Mouse (Mus musculus): ENCODE measurements around the gene Ccpg1os.

DNA sequence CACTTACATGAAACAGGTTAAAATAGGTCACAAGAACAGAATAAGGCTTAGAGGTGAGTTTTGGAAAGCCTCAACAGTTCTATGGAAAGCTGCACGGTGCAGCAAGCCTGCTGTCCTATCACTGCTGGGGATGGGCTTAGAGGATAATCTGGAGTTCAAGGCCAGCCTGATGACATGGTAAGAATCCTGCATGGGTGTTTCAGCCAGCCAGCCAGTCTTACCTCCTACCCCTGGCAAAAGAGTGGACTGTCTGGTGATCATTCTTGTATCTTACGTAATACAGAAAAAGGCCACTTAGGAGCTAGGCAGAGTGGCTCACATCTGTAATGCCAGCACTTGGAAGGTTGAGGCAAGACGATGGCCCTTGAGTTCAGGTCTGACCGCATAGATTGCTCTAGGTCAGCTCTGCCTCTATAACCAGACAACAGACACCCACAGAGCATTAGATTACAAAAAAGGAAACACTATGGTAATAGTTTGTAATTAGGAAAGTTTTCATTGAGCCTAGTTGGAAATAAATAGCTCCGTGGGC, 35.5 kb upstream of the Ccpg1os start:
- TF ChIP-seq CTCF (IDR thresholded peaks at IDR 0.05; ENCODE audit: control insufficient read depth, insufficient read depth, low read length), result no peak
- no peak for TF ChIP-seq POLR2A (IDR thresholded peaks at IDR 0.05; ENCODE audit: borderline replicate concordance, control insufficient read depth, low read depth, low read length)

Measured in bone marrow, adult 2 months (tissue).